Comparison of ENCODE assay signal across 11 mouse cellular contexts in the genomic region with DNA sequence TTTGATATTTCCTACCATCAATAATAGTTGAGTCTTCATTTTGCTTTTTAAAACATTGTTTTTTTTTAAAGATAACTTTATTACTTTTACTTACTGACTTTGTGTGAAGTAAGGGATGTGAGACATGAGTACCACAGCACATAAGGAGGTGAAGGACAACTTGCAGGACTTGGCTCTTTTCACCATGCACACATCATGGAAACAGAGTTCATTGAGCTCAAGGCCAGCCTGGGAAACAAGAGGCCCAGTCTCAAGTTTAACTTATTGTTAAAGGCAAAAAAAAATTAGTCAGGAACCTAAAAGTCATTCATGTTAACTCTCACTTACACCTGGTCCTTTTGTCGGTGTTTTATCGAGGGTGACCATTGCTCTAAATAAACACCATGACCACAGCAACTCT.
"Had no signal": no experiment of that assay in that cellular context is flagged by ENCODE, and none has a peak within 500 bp of the region (broad histone marks: within the 10 kb centered on the region; RNA-seq: fewer than 3 reads in every experiment).

No protein-coding gene starts in this region.

- DNase-seq: cerebellum, postnatal 36 days; embryo, embryonic 11 days; forebrain, postnatal 0 days; gastrocnemius, adult 2 months; gastrocnemius, postnatal 10 days; gastrocnemius, postnatal 14 days; gastrocnemius, postnatal 25 days; gastrocnemius, postnatal 36 days; heart, adult 11 months; heart, adult 18-20 months; heart, adult 2 months had no signal
